Mouse (Mus musculus): Measurements from ENCODE around the gene Gm13278.
"Not testable (repeated sequence)": the region's sequence is repeated elsewhere in the genome, so short reads cannot be mapped to it uniquely, and the experiment has no call there.

Gm13278 gene

GRCm38 (mm10) chr4:88805761-88806160 lies 14.4 kb downstream of the Gm13278 start:
- not testable (repeated sequence) for H3K9me3 ChIP-seq (ENCODE audit: low read length); H3K36me3 ChIP-seq (ENCODE audit: insufficient read depth, low read length); H3K4me3 ChIP-seq (replicated peaks; ENCODE audit: low read length); H3K4me1 ChIP-seq (replicated peaks; ENCODE audit: low read depth, low read length)
- peaks cover 24% of the 10 kb centered on the region for H3K27me3 ChIP-seq (ENCODE audit: insufficient read depth, low read length)

- Histone ChIP-seq H3K27me3 (ENCODE audit: insufficient read depth, low read length) (peaks cover under 1% of the 10 kb centered on the region; the same call in 1 of the 2 replicates), H3K4me3 (replicated peaks; ENCODE audit: low read length) (no peak within 1 kb of the TSS), H3K4me1 (replicated peaks; ENCODE audit: low read depth, low read length) (no peaks in the 10 kb centered on the region), H3K9me3 (ENCODE audit: low read length) (no peaks in the 10 kb centered on the region), H3K36me3 (ENCODE audit: insufficient read depth, low read length) (no peaks in the 10 kb centered on the region)
- TF ChIP-seq POU5F1 (IDR thresholded peaks at IDR 0.05; ENCODE audit: borderline replicate concordance, low read length) (no peak), NANOG (IDR thresholded peaks at IDR 0.05; ENCODE audit: borderline replicate concordance, low read length) (no peak), CTCF (conservative IDR thresholded peaks at IDR 0.05; ENCODE audit: low read length) (no peak)
Measured at GRCm38 (mm10) chr4:88815928-88816327, 24.6 kb downstream of the Gm13278 start, which contains the start of gene Ifna7. Ifna7 (plus strand) TSS chr4:88816228.

GRCm38 (mm10) chr4:88819659-88820058 lies 28.3 kb downstream of the Gm13278 start, which contains the start of gene Ifna11:
Ifna11 (plus strand) TSS chr4:88819959.
- H3K4me1 ChIP-seq (replicated peaks; ENCODE audit: low read depth, low read length): no peaks in the 10 kb centered on the region
- no peaks in the 10 kb centered on the region for H3K9me3 ChIP-seq (ENCODE audit: low read length)
- H3K36me3 ChIP-seq (ENCODE audit: insufficient read depth, low read length): no peaks in the 10 kb centered on the region
- H3K4me3 ChIP-seq (replicated peaks; ENCODE audit: low read length): no peak within 1 kb of the TSS
- TF ChIP-seq POU5F1 (IDR thresholded peaks at IDR 0.05; ENCODE audit: borderline replicate concordance, low read length) (no peak), NANOG (IDR thresholded peaks at IDR 0.05; ENCODE audit: borderline replicate concordance, low read length) (no peak), CTCF (conservative IDR thresholded peaks at IDR 0.05; ENCODE audit: low read length) (no peak)
- H3K27me3 ChIP-seq (ENCODE audit: insufficient read depth, low read length): no peaks in the 10 kb centered on the region

GRCm38 (mm10) chr4:88822995-88823394 lies 31.6 kb downstream of the Gm13278 start:
- TF ChIP-seq NANOG (IDR thresholded peaks at IDR 0.05; ENCODE audit: borderline replicate concordance, low read length) (no peak), POU5F1 (IDR thresholded peaks at IDR 0.05; ENCODE audit: borderline replicate concordance, low read length) (no peak), CTCF (conservative IDR thresholded peaks at IDR 0.05; ENCODE audit: low read length) (peak; percentile 46)
- no peaks in the 10 kb centered on the region for H3K27me3 ChIP-seq (ENCODE audit: insufficient read depth, low read length)
- H3K36me3 ChIP-seq (ENCODE audit: insufficient read depth, low read length): no peaks in the 10 kb centered on the region

GRCm38 (mm10) chr4:88827116-88827515 lies 35.8 kb downstream of the Gm13278 start, which contains the start of gene Ifna6:
Ifna6 (plus strand) TSS chr4:88827416.
- not testable (repeated sequence) for H3K4me1 ChIP-seq (replicated peaks; ENCODE audit: low read depth, low read length); H3K9me3 ChIP-seq (ENCODE audit: low read length); H3K27me3 ChIP-seq (ENCODE audit: insufficient read depth, low read length); H3K36me3 ChIP-seq (ENCODE audit: insufficient read depth, low read length); H3K4me3 ChIP-seq (replicated peaks; ENCODE audit: low read length)

More at GRCm38 (mm10) chr4:88822995-88823394, 31.6 kb downstream of the Gm13278 start:
- no peaks in the 10 kb centered on the region for H3K4me1 ChIP-seq (replicated peaks; ENCODE audit: low read depth, low read length)
- H3K4me3 ChIP-seq (replicated peaks; ENCODE audit: low read length): no peak overlapping the region
- H3K9me3 ChIP-seq (ENCODE audit: low read length): no peaks in the 10 kb centered on the region

GRCm38 (mm10) chr4:88830523-88830922 lies 39.2 kb downstream of the Gm13278 start:
- Histone ChIP-seq H3K27me3 (ENCODE audit: insufficient read depth, low read length) (no peaks in the 10 kb centered on the region), H3K4me1 (replicated peaks; ENCODE audit: low read depth, low read length) (no peaks in the 10 kb centered on the region), H3K36me3 (ENCODE audit: insufficient read depth, low read length) (no peaks in the 10 kb centered on the region), H3K9me3 (ENCODE audit: low read length) (peaks cover 7% of the 10 kb centered on the region), H3K4me3 (replicated peaks; ENCODE audit: low read length) (no peak overlapping the region)
- TF ChIP-seq NANOG (IDR thresholded peaks at IDR 0.05; ENCODE audit: borderline replicate concordance, low read length) (no peak), CTCF (conservative IDR thresholded peaks at IDR 0.05; ENCODE audit: low read length) (peak; percentile 55), POU5F1 (IDR thresholded peaks at IDR 0.05; ENCODE audit: borderline replicate concordance, low read length) (no peak)

GRCm38 (mm10) chr4:88835225-88835624 lies 43.9 kb downstream of the Gm13278 start, which contains the start of gene Ifna5:
Ifna5 (plus strand) TSS chr4:88835525.
- H3K9me3 ChIP-seq (ENCODE audit: low read length); H3K4me3 ChIP-seq (replicated peaks; ENCODE audit: low read length); H3K4me1 ChIP-seq (replicated peaks; ENCODE audit: low read depth, low read length); H3K36me3 ChIP-seq (ENCODE audit: insufficient read depth, low read length); H3K27me3 ChIP-seq (ENCODE audit: insufficient read depth, low read length): not testable (repeated sequence)

GRCm38 (mm10) chr4:88838828-88839227 lies 47.5 kb downstream of the Gm13278 start:
- Histone ChIP-seq H3K9me3 (ENCODE audit: low read length) (no peaks in the 10 kb centered on the region), H3K36me3 (ENCODE audit: insufficient read depth, low read length) (no peaks in the 10 kb centered on the region), H3K27me3 (ENCODE audit: insufficient read depth, low read length) (0 out of 2 replicates have a peak, but pooled peaks cover 6% of the 10 kb centered on the region), H3K4me1 (replicated peaks; ENCODE audit: low read depth, low read length) (no peaks in the 10 kb centered on the region), H3K4me3 (replicated peaks; ENCODE audit: low read length) (no peak overlapping the region)
- TF ChIP-seq CTCF (conservative IDR thresholded peaks at IDR 0.05; ENCODE audit: low read length) (peak; percentile 60), POU5F1 (IDR thresholded peaks at IDR 0.05; ENCODE audit: borderline replicate concordance, low read length) (no peak), NANOG (IDR thresholded peaks at IDR 0.05; ENCODE audit: borderline replicate concordance, low read length) (no peak)

GRCm38 (mm10) chr4:88840058-88840457 lies 48.7 kb downstream of the Gm13278 start:
- TF ChIP-seq CTCF (conservative IDR thresholded peaks at IDR 0.05; ENCODE audit: low read length): no peak
- TF ChIP-seq NANOG (IDR thresholded peaks at IDR 0.05; ENCODE audit: borderline replicate concordance, low read length): no peak
- TF ChIP-seq POU5F1 (IDR thresholded peaks at IDR 0.05; ENCODE audit: borderline replicate concordance, low read length): no peak
- Histone ChIP-seq H3K36me3 (ENCODE audit: insufficient read depth, low read length) (no peaks in the 10 kb centered on the region), H3K4me1 (replicated peaks; ENCODE audit: low read depth, low read length) (no peaks in the 10 kb centered on the region), H3K4me3 (replicated peaks; ENCODE audit: low read length) (no peak overlapping the region), H3K9me3 (ENCODE audit: low read length) (no peaks in the 10 kb centered on the region), H3K27me3 (ENCODE audit: insufficient read depth, low read length) (0 out of 2 replicates have a peak, but pooled peaks cover 6% of the 10 kb centered on the region)

Measured in E14TG2a.4 (cell line).